Mouse (Mus musculus): ENCODE measurements around the gene Olfm2. TPM values are rescaled to one million over a fixed set of nuclear protein-coding genes. Genes with fewer than 3 reads are reported as not detected.

Olfm2 gene
- total RNA-seq, 1 experiment: 2.2 TPM

DNA sequence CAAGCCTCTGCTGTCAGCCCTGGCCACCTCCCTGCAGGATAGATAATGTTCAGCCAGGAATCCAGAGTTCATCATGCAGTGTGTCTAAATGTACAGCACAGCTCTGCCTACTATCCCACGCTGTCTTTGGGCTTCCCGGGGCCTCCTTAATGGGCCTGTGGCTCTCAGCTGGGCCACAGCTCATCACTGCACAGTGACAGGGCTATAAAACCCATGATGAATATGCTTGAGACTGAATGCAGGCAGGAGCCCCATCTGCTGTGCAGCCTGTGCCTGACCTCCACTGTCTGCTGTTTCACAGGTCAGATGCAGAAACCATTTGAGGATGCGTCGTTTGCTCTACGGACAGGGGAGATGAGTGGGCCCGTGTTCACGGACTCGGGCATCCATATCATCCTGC lies 83.3 kb downstream of the Olfm2 start:
- TF ChIP-seq MAFK (IDR thresholded peaks at IDR 0.05; ENCODE audit: insufficient read depth, low read depth, low read length) (no peak), ZC3H11A (IDR thresholded peaks at IDR 0.05; ENCODE audit: borderline replicate concordance, low read depth, low read length) (no peak), HCFC1 (IDR thresholded peaks at IDR 0.05; ENCODE audit: borderline replicate concordance, insufficient read depth, low read length) (no peak), CHD2 (IDR thresholded peaks at IDR 0.05; ENCODE audit: low read depth, low read length) (no peak), ZNF384 (IDR thresholded peaks at IDR 0.05; ENCODE audit: low read depth, low read length) (no peak)
- Histone ChIP-seq H3K4me1 (ENCODE audit: control insufficient read depth in 2 of 2, insufficient read depth in 2 of 2, low read length in 2 of 2, poor library complexity in 1 of 2) (peaks cover 2 to 18% of the 10 kb centered on the region in 2 experiments; a peak in 3 of 4 replicates), H3K9me3 (ENCODE audit: control insufficient read depth, insufficient read depth, low read depth, low read length) (no peaks in the 10 kb centered on the region), H3K4me3 (ENCODE audit: insufficient read depth in 1 of 2, low read depth in 1 of 2, low read length in 2 of 2, poor library complexity in 1 of 2, severe bottlenecking in 1 of 2) (no peak overlapping the region), H3K36me3 (ENCODE audit: control insufficient read depth, insufficient read depth, low read length, poor library complexity, severe bottlenecking) (peaks cover 51% of the 10 kb centered on the region), H3K27ac (ENCODE audit: insufficient read depth, low read depth, low read length, poor library complexity, severe bottlenecking) (no peak overlapping the region), H3K9ac (ENCODE audit: insufficient read depth, low read depth, low read length, poor library complexity, severe bottlenecking) (no peak overlapping the region)
- in situ Hi-C loops (cut with MboI; ENCODE audit: low sequenced_read_pairs in 2 of 2, unreplicated experiment in 2 of 2): no loop called here
- no peak for DNase-seq (ENCODE audit: low read depth, low spot score)

DNA sequence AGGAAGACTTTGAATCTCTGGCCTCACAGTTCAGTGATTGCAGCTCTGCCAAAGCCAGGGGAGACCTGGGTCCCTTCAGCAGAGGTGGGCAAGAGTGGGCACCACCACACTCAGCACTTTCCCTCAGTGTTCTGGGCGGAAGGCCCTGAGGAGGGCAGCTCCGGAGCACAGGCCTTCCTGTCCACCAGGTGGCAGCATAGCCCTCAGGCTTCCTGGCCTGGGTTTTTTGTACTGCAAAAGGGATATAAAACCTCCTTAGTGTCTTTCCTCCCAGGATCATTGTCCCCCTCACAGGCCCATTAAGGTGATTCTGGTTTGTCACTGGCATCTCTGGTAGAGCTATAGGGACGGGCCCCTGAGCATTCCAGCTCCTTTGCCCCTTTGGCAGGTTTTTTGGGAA lies 83.8 kb downstream of the Olfm2 start:
- TF ChIP-seq HCFC1 (IDR thresholded peaks at IDR 0.05; ENCODE audit: borderline replicate concordance, insufficient read depth, low read length) (no peak), ZC3H11A (IDR thresholded peaks at IDR 0.05; ENCODE audit: borderline replicate concordance, low read depth, low read length) (peak; percentile 16; the same call in 1 of the 2 replicates)
- Histone ChIP-seq H3K36me3 (ENCODE audit: control insufficient read depth, insufficient read depth, low read length, poor library complexity, severe bottlenecking) (peaks cover 56% of the 10 kb centered on the region), H3K9me3 (ENCODE audit: control insufficient read depth, insufficient read depth, low read depth, low read length) (no peaks in the 10 kb centered on the region), H3K4me1 (ENCODE audit: control insufficient read depth in 2 of 2, insufficient read depth in 2 of 2, low read length in 2 of 2, poor library complexity in 1 of 2) (peaks cover 2 to 21% of the 10 kb centered on the region in 2 experiments; a peak in 3 of 4 replicates), H3K4me3 (ENCODE audit: insufficient read depth in 1 of 2, low read depth in 1 of 2, low read length in 2 of 2, poor library complexity in 1 of 2, severe bottlenecking in 1 of 2) (no peak overlapping the region), H3K9ac (ENCODE audit: insufficient read depth, low read depth, low read length, poor library complexity, severe bottlenecking) (no peak overlapping the region), H3K27ac (ENCODE audit: insufficient read depth, low read depth, low read length, poor library complexity, severe bottlenecking) (no peak overlapping the region)
- DNase-seq (ENCODE audit: low read depth, low spot score): no peak
- in situ Hi-C loops (cut with MboI; ENCODE audit: low sequenced_read_pairs in 2 of 2, unreplicated experiment in 2 of 2): no loop called here

DNA sequence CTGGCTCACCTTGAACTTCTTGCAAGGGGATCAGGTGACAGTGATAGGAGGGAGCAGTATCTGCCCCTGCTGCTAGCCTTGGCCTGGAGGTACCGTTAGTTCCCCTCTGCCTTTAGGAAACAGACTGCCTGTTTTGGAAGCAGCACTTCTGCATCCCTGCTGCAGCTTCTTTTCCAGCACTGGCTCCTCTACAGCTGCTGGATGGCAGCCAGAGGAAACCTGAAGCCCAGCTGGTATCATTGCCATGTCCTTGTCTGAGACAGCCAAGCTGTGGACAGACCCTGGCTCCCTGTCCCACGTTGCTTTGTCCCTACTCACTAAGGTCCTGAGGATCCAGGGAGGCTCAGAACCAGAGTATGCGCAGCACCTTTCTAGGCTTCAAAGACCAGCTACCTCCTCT lies 88.6 kb downstream of the Olfm2 start:
- DNase-seq (ENCODE audit: low read depth, low spot score): no peak
- Histone ChIP-seq H3K27ac (ENCODE audit: insufficient read depth, low read depth, low read length, poor library complexity, severe bottlenecking) (no peak overlapping the region), H3K4me1 (ENCODE audit: control insufficient read depth in 2 of 2, insufficient read depth in 2 of 2, low read length in 2 of 2, poor library complexity in 1 of 2) (peaks cover 6 to 21% of the 10 kb centered on the region in 2 experiments), H3K9me3 (ENCODE audit: control insufficient read depth, insufficient read depth, low read depth, low read length) (no peaks in the 10 kb centered on the region), H3K4me3 (ENCODE audit: insufficient read depth in 1 of 2, low read depth in 1 of 2, low read length in 2 of 2, poor library complexity in 1 of 2, severe bottlenecking in 1 of 2) (no peak overlapping the region), H3K36me3 (ENCODE audit: control insufficient read depth, insufficient read depth, low read length, poor library complexity, severe bottlenecking) (peaks cover 67% of the 10 kb centered on the region), H3K9ac (ENCODE audit: insufficient read depth, low read depth, low read length, poor library complexity, severe bottlenecking) (no peak overlapping the region)
- in situ Hi-C loops (cut with MboI; ENCODE audit: low sequenced_read_pairs in 2 of 2, unreplicated experiment in 2 of 2): no loop called here
- TF ChIP-seq MAFK (IDR thresholded peaks at IDR 0.05; ENCODE audit: insufficient read depth, low read depth, low read length) (no peak), ZC3H11A (IDR thresholded peaks at IDR 0.05; ENCODE audit: borderline replicate concordance, low read depth, low read length) (no peak), CHD2 (IDR thresholded peaks at IDR 0.05; ENCODE audit: low read depth, low read length) (no peak), HCFC1 (IDR thresholded peaks at IDR 0.05; ENCODE audit: borderline replicate concordance, insufficient read depth, low read length) (no peak), ZNF384 (IDR thresholded peaks at IDR 0.05; ENCODE audit: low read depth, low read length) (no peak)

DNA sequence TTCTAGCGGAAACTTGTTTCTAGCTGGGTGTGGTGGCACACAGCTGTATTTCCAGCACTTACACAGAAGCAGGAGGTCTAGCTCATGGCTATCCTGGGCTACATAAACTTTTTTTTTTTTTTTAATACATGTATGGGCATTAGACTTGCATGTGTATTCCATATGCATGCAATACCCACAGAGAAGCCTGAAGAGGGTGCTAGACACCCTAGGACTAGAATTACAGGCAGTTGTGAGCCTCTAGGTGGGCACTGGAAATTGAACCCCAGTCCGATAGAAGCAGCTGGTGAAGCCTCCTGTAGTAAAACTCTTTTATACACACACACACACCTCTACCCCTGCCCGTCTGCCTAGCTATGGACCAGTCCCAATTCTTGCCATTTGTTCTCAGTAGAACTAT lies 92.3 kb downstream of the Olfm2 start:
- H3K27ac ChIP-seq (ENCODE audit: insufficient read depth, low read depth, low read length, poor library complexity, severe bottlenecking): no peak overlapping the region
- TF ChIP-seq ZC3H11A (IDR thresholded peaks at IDR 0.05; ENCODE audit: borderline replicate concordance, low read depth, low read length) (no peak), ZNF384 (IDR thresholded peaks at IDR 0.05; ENCODE audit: low read depth, low read length) (peak; percentile 49; the same call in 1 of the 2 replicates)
- peaks cover 41% of the 10 kb centered on the region for H3K36me3 ChIP-seq (ENCODE audit: control insufficient read depth, insufficient read depth, low read length, poor library complexity, severe bottlenecking)
- 0 out of 4 replicates have a peak overlapping the region, but pooled peaks have one; percentile 11 to 15 for H3K4me3 ChIP-seq (ENCODE audit: insufficient read depth in 1 of 2, low read depth in 1 of 2, low read length in 2 of 2, poor library complexity in 1 of 2, severe bottlenecking in 1 of 2)
- in situ Hi-C loops (cut with MboI; ENCODE audit: low sequenced_read_pairs in 2 of 2, unreplicated experiment in 2 of 2): no loop called here
- no peaks in the 10 kb centered on the region for H3K9me3 ChIP-seq (ENCODE audit: control insufficient read depth, insufficient read depth, low read depth, low read length)
- no peak overlapping the region; the same call in 1 of the 2 replicates for H3K9ac ChIP-seq (ENCODE audit: insufficient read depth, low read depth, low read length, poor library complexity, severe bottlenecking)
- peaks cover 6 to 15% of the 10 kb centered on the region in 2 experiments for H3K4me1 ChIP-seq (ENCODE audit: control insufficient read depth in 2 of 2, insufficient read depth in 2 of 2, low read length in 2 of 2, poor library complexity in 1 of 2)
- no peak for DNase-seq (ENCODE audit: low read depth, low spot score)

DNA sequence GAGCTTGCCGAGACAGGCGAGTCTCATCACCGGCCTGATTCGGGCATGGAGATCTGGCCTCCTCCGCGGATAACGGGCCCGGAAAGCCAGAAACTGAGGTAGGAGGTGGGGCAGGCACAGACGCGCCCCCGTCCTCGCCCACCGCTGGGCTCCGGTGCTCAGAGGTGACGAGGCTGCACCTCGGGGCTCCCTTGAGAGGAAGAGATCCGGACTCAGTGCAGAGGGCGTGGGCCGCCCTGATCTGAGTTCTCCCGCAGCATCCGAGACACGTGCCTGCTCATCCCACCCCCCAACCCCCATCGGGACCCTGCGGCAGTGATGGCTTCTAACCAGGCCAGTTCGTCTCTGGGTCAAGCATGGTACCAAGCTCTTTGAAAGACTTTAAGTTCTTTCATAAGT lies 93.9 kb downstream of the Olfm2 start:
- peak overlapping the region; percentile 84 to 91 for H3K4me3 ChIP-seq (ENCODE audit: insufficient read depth in 1 of 2, low read depth in 1 of 2, low read length in 2 of 2, poor library complexity in 1 of 2, severe bottlenecking in 1 of 2)
- in situ Hi-C loops (cut with MboI; ENCODE audit: low sequenced_read_pairs in 2 of 2, unreplicated experiment in 2 of 2): no loop called here
- H3K9me3 ChIP-seq (ENCODE audit: control insufficient read depth, insufficient read depth, low read depth, low read length): no peaks in the 10 kb centered on the region
- no peak for DNase-seq (ENCODE audit: low read depth, low spot score)
- peak overlapping the region; percentile 4; the same call in 1 of the 2 replicates for H3K27ac ChIP-seq (ENCODE audit: insufficient read depth, low read depth, low read length, poor library complexity, severe bottlenecking)
- H3K4me1 ChIP-seq (ENCODE audit: control insufficient read depth in 2 of 2, insufficient read depth in 2 of 2, low read length in 2 of 2, poor library complexity in 1 of 2): peaks cover 4 to 11% of the 10 kb centered on the region in 2 experiments; a peak in 2 of 4 replicates
- TF ChIP-seq MAFK (IDR thresholded peaks at IDR 0.05; ENCODE audit: insufficient read depth, low read depth, low read length) (no peak), ZNF384 (IDR thresholded peaks at IDR 0.05; ENCODE audit: low read depth, low read length) (no peak), CHD2 (IDR thresholded peaks at IDR 0.05; ENCODE audit: low read depth, low read length) (no peak), HCFC1 (IDR thresholded peaks at IDR 0.05; ENCODE audit: borderline replicate concordance, insufficient read depth, low read length) (no peak), ZC3H11A (IDR thresholded peaks at IDR 0.05; ENCODE audit: borderline replicate concordance, low read depth, low read length) (no peak)
- H3K36me3 ChIP-seq (ENCODE audit: control insufficient read depth, insufficient read depth, low read length, poor library complexity, severe bottlenecking): peaks cover 30% of the 10 kb centered on the region
- H3K9ac ChIP-seq (ENCODE audit: insufficient read depth, low read depth, low read length, poor library complexity, severe bottlenecking): peak overlapping the region; percentile 98

All from ES-E14 (cell line).